Mouse (Mus musculus) C2C12 (cell line): ENCODE results near the gene Gchfr.

Experiments used
- CEBPB ChIP-seq: IDR thresholded peaks from one replicate; pipeline ENCODE4 v1.6.1; 2011; ENCODE audit warnings: low read depth, mild to moderate bottlenecking, control low read depth, moderate library complexity
- CTCF ChIP-seq: IDR thresholded peaks from one replicate; pipeline ENCODE4 v1.5.1; 2011; ENCODE audit not compliant: control insufficient read depth, insufficient read depth, insufficient read length
- FOSL1 ChIP-seq: IDR thresholded peaks from one replicate; pipeline ENCODE4 v1.8.0; 2011; ENCODE audit warnings: mild to moderate bottlenecking, low read length; ENCODE audit not compliant: poor library complexity, insufficient read depth, severe bottlenecking
- MAX ChIP-seq: IDR thresholded peaks from one replicate; pipeline ENCODE4 v1.6.1; 2011; ENCODE audit warnings: mild to moderate bottlenecking, control low read depth
- MYOD1 ChIP-seq: IDR thresholded peaks from one replicate; pipeline ENCODE4 v1.6.1; 2011; ENCODE audit warnings: low read depth; ENCODE audit not compliant: control insufficient read depth, insufficient read length
- MYOG ChIP-seq: IDR thresholded peaks from one replicate; pipeline ENCODE4 v1.6.1; 2011; ENCODE audit not compliant: control insufficient read depth, insufficient read length; ENCODE audit errors: extremely low read depth

DNA sequence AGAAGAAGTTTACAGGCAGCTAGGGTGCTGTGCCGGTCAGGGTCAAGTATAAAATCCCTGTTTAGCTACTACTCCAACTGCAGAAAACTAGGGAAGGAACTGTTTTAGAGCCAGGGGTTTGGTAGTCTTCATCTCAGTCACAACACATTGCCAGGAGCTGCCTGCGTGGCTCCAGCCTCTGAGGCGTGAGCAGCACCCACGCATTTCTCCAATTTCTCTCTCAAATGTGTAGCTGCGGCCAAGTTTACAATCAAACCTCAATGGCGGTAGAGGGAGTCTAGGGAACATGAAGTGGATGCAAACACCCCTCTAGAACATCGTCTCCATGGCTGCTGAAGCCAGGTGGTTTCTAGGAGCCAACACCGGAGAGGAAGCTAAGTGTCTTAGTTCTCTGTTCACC is 19.8 kb upstream of the Gchfr start:
- no peak for TF ChIP-seq CTCF
- TF ChIP-seq CEBPB = no peak
- no peak for TF ChIP-seq MAX
- no peak for TF ChIP-seq FOSL1
- TF ChIP-seq MYOD1 = no peak
- no peak for TF ChIP-seq MYOG
